Mouse (Mus musculus) ES-E14 (cell line): ENCODE measurements around the gene Myo15. TPM values are rescaled to one million over a fixed set of nuclear protein-coding genes. Genes with fewer than 3 reads are reported as not detected.

Experiments
- DNase-seq: peaks from one replicate; pipeline ENCODE4 v3.0.0-alpha.2; 2013; ENCODE audit warnings: low read depth, low spot score
- H3K27ac ChIP-seq: 2 replicates; pipeline ENCODE4 v1.5.1; 2012; ENCODE audit warnings: low read depth, mild to moderate bottlenecking, low read length, moderate library complexity, mixed read lengths; ENCODE audit not compliant: poor library complexity, insufficient read depth, severe bottlenecking
- H3K36me3 ChIP-seq: 2 replicates; pipeline ENCODE4 v1.6.1; 2012; ENCODE audit warnings: mild to moderate bottlenecking, low read length, moderate library complexity, mixed read lengths; ENCODE audit not compliant: control insufficient read depth, poor library complexity, insufficient read depth, severe bottlenecking
- H3K4me1 ChIP-seq, 2 experiments: fragments of 150-350 bp in 1 of 2; sonication (generic) in 1 of 2; 2 replicates each; pipeline ENCODE4 v1.6.1; 2012; ENCODE audit warnings: low read length in 2 of 2, mild to moderate bottlenecking in 1 of 2, mixed read lengths in 1 of 2; ENCODE audit not compliant: control insufficient read depth in 2 of 2, insufficient read depth in 2 of 2, poor library complexity in 1 of 2
- H3K4me3 ChIP-seq, 2 experiments: fragments of 150-350 bp in 1 of 2; sonication (generic) in 1 of 2; 2 replicates each; pipeline ENCODE4 v1.5.1; 2012; ENCODE audit warnings: low read length in 2 of 2, low read depth in 1 of 2, mild to moderate bottlenecking in 1 of 2, mixed read lengths in 1 of 2; ENCODE audit not compliant: insufficient read depth in 1 of 2, poor library complexity in 1 of 2, severe bottlenecking in 1 of 2
- H3K9ac ChIP-seq: 2 replicates; pipeline ENCODE4 v1.6.1; 2012; ENCODE audit warnings: low read depth, mild to moderate bottlenecking, low read length, mixed read lengths; ENCODE audit not compliant: poor library complexity, insufficient read depth, severe bottlenecking
- H3K9me3 ChIP-seq: fragments of 150-350 bp; sonication (generic); 2 replicates; pipeline ENCODE4 v1.6.1; 2012; ENCODE audit warnings: low read depth, mild to moderate bottlenecking, low read length; ENCODE audit not compliant: control insufficient read depth, insufficient read depth
- CHD2 ChIP-seq: IDR thresholded peaks from 2 replicates; pipeline ENCODE4 v1.6.1; 2014; ENCODE audit warnings: mild to moderate bottlenecking, low read depth, low read length, inconsistent platforms
- HCFC1 ChIP-seq: IDR thresholded peaks from 2 replicates; pipeline ENCODE4 v1.6.1; 2012; ENCODE audit warnings: low read length, inconsistent platforms, borderline replicate concordance; ENCODE audit not compliant: insufficient read depth
- MAFK ChIP-seq: IDR thresholded peaks from 2 replicates; pipeline ENCODE4 v1.6.1; 2014; ENCODE audit warnings: mild to moderate bottlenecking, low read depth, low read length, inconsistent platforms; ENCODE audit not compliant: insufficient read depth
- ZC3H11A ChIP-seq: IDR thresholded peaks from 2 replicates; pipeline ENCODE4 v1.6.1; 2012; ENCODE audit warnings: low read depth, mild to moderate bottlenecking, inconsistent platforms, low read length, borderline replicate concordance
- ZNF384 ChIP-seq: IDR thresholded peaks from 2 replicates; pipeline ENCODE4 v1.6.1; 2012; ENCODE audit warnings: low read depth, low read length, inconsistent platforms
- in situ Hi-C, 2 experiments: fragments of 600-800 bp; cut with MboI; formaldehyde crosslinking; loops; one replicate each; pipeline ENCODE4 v1.15.1; 2025; ENCODE audit warnings: low sequenced_read_pairs in 2 of 2, inconsistent platforms in 1 of 2; ENCODE audit not compliant: unreplicated experiment in 2 of 2
- total RNA-seq: library from RNA; depleted of rRNA; stranded (reverse); fragments of 300-350 nt; gene quantifications from 2 replicates; pipeline ENCODE4 v1.2.3, GENCODE M21; 2012

Myo15 gene
- total RNA-seq, 1 experiment: 0.31 TPM

DNA sequence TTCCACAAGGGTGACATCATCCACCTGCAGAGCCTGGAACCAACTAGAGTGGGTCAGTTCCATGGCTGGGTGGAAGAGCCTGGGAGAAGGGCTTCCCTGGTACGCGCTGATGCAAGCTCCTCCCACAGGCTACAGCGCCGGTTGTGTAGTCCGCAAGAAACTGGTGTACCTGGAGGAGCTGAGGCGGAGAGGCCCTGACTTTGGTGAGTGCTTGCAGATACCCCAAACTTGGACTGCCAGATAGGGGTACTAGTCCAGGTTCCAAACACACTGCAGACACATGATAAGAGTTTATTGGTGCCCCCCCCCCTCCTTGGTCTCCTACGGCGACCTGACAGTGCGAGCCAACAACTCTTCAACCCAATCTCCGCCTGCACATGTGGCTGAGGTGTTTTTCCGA is 39.8 kb downstream of the Myo15 start:
- Histone ChIP-seq H3K4me3 (peak overlapping the region; percentile 47 to 55; a peak in 3 of 4 replicates), H3K4me1 (peaks cover 0 to 10% of the 10 kb centered on the region in 2 experiments; a peak in 1 of 4 replicates), H3K9me3 (no peaks in the 10 kb centered on the region), H3K9ac (no peak overlapping the region), H3K27ac (no peak overlapping the region), H3K36me3 (no peaks in the 10 kb centered on the region)
- TF ChIP-seq CHD2 (no peak), ZC3H11A (no peak), ZNF384 (no peak), HCFC1 (no peak), MAFK (no peak)
- no peak for DNase-seq
- in situ Hi-C loops: no loop called here

DNA sequence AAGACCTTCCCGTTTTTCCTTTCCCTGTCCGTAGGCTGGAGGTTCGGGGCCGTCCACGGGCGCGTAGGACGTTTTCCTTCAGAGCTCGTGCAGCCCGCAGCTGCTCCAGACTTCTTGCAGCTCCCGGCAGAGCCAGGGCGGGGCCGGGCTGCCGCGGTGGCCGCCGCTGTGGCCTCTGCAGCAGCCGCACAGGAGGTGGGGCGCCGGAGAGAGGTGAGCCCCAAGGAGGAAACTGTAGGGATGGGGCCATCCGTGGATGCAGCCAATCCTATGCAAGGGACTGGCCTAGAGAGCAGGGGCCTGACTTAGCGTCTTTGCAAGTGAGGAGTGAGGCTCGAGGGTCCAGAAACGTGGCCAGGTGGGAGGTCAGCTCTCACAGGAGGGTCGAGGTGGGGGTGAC is 40.4 kb downstream of the Myo15 start:
- Histone ChIP-seq H3K36me3 (no peaks in the 10 kb centered on the region), H3K9ac (peak overlapping the region; percentile 33; the same call in 1 of the 2 replicates), H3K9me3 (no peaks in the 10 kb centered on the region), H3K4me3 (peak overlapping the region; percentile 47 to 55), H3K4me1 (peaks cover 0 to 10% of the 10 kb centered on the region in 2 experiments; a peak in 1 of 4 replicates), H3K27ac (no peak overlapping the region)
- TF ChIP-seq ZC3H11A (no peak), ZNF384 (no peak), HCFC1 (no peak), CHD2 (no peak), MAFK (no peak)
- DNase-seq: no peak
- in situ Hi-C loops: no loop called here

DNA sequence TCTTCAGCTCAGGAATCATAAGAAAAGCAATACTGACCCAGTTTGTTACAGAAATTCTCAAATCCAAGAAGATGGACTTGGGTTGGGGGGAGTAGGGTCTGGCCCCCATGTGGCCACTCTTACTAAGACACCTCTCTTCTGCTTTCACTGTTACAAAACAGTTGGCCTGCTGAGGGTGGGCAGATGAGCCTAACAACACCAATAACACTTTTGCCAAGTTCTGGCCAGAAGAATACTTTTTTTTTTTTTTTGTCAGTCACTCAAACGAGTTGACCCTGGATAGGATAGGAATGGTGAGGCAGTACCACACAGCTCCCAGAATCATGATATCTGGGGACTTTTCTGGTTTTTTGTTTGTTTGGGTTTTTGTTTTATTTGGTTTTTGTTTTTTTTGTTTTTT is 42.8 kb downstream of the Myo15 start:
- DNase-seq: no peak
- TF ChIP-seq ZNF384: peak; percentile 92
- no peak for TF ChIP-seq HCFC1
- Histone ChIP-seq H3K4me3 (no peak overlapping the region), H3K4me1 (peaks cover 0 to 10% of the 10 kb centered on the region in 2 experiments; a peak in 1 of 4 replicates), H3K27ac (no peak overlapping the region), H3K36me3 (no peaks in the 10 kb centered on the region), H3K9ac (no peak overlapping the region), H3K9me3 (no peaks in the 10 kb centered on the region)
- in situ Hi-C loops: no loop called here

DNA sequence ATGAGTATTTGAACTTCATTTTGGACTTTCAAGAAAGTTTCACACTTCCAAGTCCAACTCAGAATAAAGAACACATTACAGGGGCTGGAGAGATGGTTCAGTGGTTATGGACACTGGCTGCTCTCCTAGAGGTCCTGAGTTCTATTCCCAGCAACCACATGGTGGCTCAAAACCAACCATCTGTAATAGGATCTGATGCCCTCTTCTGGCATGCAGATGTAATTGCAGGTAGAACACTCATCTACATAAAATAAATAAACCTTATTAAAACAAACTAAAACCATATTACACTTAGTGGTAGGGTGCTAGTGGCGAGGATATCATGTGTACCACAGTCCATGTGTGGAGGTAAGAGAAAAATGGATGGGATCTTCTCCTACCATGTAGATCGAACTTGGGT is 43.4 kb downstream of the Myo15 start:
- in situ Hi-C loops: no loop called here
- TF ChIP-seq ZC3H11A (no peak), HCFC1 (no peak), CHD2 (no peak), MAFK (no peak), ZNF384 (no peak)
- H3K4me3 ChIP-seq: no peak overlapping the region
- H3K9ac ChIP-seq: no peak overlapping the region
- H3K9me3 ChIP-seq: no peaks in the 10 kb centered on the region
- H3K27ac ChIP-seq: no peak overlapping the region
- H3K36me3 ChIP-seq: no peaks in the 10 kb centered on the region
- H3K4me1 ChIP-seq: peaks cover 0 to 8% of the 10 kb centered on the region in 2 experiments; a peak in 1 of 4 replicates
- DNase-seq: no peak

DNA sequence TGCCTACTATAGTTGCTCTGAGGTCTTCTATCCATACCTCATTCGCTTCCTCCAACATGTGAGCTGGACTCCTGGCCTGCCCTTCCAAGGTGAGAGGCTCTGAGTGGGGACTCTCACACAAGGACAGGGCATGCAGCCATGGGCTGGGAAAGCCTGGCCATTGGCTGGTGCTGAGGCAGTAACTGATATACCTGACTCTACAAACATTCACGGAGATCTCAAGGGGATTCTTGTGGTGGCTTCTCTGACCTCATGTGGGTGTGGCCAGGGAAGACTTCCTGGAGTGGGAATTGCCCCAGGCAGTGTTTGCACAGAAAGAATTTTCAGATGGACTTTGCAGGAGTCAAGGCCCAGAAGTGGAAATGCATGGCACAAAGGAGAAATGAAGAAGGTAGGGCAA is 45.8 kb downstream of the Myo15 start:
- no peak overlapping the region for H3K4me3 ChIP-seq
- no peak for DNase-seq
- H3K9ac ChIP-seq: no peak overlapping the region
- peaks cover 0 to 4% of the 10 kb centered on the region in 2 experiments; a peak in 1 of 4 replicates for H3K4me1 ChIP-seq
- H3K27ac ChIP-seq: no peak overlapping the region
- in situ Hi-C loops: no loop called here
- H3K36me3 ChIP-seq: no peaks in the 10 kb centered on the region
- TF ChIP-seq ZC3H11A (no peak), ZNF384 (no peak), HCFC1 (no peak), CHD2 (no peak), MAFK (no peak)
- H3K9me3 ChIP-seq: no peaks in the 10 kb centered on the region
